Mouse (Mus musculus) adrenal gland, postnatal 25 days (tissue): Measurements from ENCODE around the gene Rorb. TPM values are rescaled to one million over a fixed set of nuclear protein-coding genes. Genes with fewer than 3 reads are reported as not detected.

Source experiments
- DNase-seq: peaks from one replicate; pipeline ENCODE4 v3.0.0; 2021; ENCODE audit warnings: mixed read lengths
- total RNA-seq: library from RNA; stranded (reverse); gene quantifications from 2 replicates; pipeline ENCODE4 v1.2.3, GENCODE M21; 2021

The Rorb gene
- total RNA-seq, 1 experiment from 2014 or later, result 0.46 TPM

GRCm38 (mm10) chr19:18888491-18889116, 222.4 kb downstream of the Rorb start:
- no peak for DNase-seq

- DNase-seq, result no peak
These were observed 223.2 kb downstream of the Rorb start for GRCm38 (mm10) chr19:18887646-18888407.

- DNase-seq, result no peak
These were observed 229.8 kb downstream of the Rorb start for GRCm38 (mm10) chr19:18881162-18881561.
